Mouse (Mus musculus): Measurements from ENCODE around the gene Ccdc110.

DNA sequence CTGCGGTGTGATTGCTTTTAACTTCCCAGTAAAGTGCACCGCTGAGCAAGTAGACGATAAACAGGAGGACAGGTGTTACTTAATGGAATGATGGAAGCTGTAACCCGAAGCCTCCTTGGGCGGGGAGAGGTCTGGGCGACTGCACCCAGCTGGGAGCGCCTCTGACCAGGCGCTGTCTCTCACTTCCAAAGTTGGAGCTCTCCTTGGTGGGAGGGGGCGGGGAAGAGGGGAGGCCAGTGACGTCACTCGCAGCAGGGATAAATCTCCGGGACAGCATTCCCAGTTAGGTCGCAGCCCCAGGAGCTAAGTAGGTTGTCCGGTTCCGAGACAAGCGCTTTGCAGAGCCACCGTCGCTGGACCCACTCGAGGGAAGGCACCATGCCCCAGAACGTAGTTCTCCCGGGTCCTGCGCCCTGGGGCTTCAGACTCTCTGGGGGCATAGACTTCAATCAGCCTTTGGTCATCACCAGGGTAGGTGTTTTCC is 49.2 kb upstream of the Ccdc110 start, which contains the start of gene Pdlim3:
- TF ChIP-seq CTCF (IDR thresholded peaks at IDR 0.05; ENCODE audit: control insufficient read depth, insufficient read depth, low read length) (no peak), POLR2A (IDR thresholded peaks at IDR 0.05; ENCODE audit: borderline replicate concordance, control insufficient read depth, low read depth, low read length) (no peak)
